Mouse (Mus musculus): ENCODE measurements around the gene Klk4. TPM values are rescaled to one million over a fixed set of nuclear protein-coding genes. Genes with fewer than 3 reads are reported as not detected.

Klk4 gene
- polyA plus RNA-seq (2021; fragmentation: Nextera tagmentation) = not detected in 2 replicates
- long read RNA-seq, experiment 1 = 0 reads
- long read RNA-seq, experiment 2 = 0 reads

DNA sequence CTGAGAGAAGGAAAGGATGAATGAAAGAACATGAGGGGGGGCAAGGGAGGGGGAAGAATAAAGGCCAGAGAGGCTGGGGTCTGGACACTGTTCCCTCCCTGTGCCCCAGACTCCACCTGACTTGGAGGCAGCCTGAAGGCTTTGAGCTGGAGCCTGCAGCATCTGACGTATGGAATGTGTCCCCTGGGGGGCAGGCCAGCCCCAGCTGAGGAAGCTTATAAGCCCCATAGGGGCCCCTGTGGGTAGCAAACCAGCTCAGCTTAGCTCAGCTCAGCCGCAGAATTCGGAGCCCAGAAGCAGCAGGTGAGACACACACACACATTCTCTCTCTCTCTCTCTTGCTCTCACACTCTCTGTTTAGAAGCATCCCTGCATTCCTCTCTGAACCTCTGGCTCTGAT lies at the start of gene Klk4:
Gene Klk4 (plus strand): TSS at position 249 of the 400 bp plus-strand sequence.

DNA sequence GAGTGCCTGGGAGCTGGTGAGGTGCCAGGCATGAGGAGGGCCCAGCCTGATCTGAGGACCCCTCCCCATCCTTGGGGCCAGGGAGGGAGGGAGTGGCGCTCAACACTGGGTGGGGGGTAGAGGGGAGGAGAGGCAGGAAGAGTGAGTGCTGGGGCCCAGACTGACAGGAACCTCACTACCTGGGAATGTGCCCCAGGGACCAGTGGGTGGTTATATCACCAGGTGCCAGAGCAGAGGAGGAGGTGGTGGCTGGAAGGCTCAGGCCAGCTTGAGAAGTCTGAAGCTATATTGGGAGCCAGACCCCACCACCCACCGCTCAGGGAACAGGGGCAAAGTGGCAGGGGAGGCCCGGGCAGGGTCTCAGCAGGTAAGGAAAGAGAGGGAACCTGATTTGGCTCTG lies 39.3 kb upstream of the Klk4 start, which contains the start of gene Klk5:
Gene Klk5 (plus strand): TSS at position 271 of the 400 bp plus-strand sequence.

DNA sequence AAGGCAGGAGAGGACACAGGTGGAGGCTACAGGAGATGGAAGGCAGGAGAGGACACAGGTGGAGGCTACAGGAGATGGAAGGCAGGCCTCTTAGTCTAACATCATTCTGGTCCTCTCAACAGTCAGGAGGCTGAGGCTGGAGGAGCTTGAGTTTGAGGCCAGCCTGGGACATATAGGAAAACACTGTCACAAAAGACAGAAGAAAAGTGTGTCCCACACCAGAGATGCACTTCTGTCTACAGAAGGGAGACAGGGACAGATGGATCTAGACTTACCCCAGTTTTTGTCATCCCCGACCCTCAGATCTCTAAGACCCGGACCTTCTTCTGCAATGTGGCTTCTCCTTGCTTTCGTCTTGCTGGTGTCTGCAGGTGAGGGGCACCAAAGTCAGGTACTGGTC lies 52.5 kb downstream of the Klk4 start, which contains the start of gene Klk15:
Gene Klk15 (plus strand): TSS at position 301 of the 400 bp plus-strand sequence.

Other genes starting within 250 kb of the Klk4 start
- 0.09 TPM in 1 of 2 replicates, not detected in the other for gene Ceacam18, start 246.5 kb upstream of the Klk4 start, polyA plus RNA-seq (2021; fragmentation: Nextera tagmentation)
- 0.36 and 0.55 TPM in 2 replicates for gene Siglece, start 221.0 kb upstream of the Klk4 start, polyA plus RNA-seq (2021; fragmentation: Nextera tagmentation)
- gene Ctu1, start 209.1 kb upstream of the Klk4 start, polyA plus RNA-seq (2021; fragmentation: Nextera tagmentation) = 7.8 and 8.8 TPM in 2 replicates
- not detected in 2 replicates for gene Klk14, start 190.7 kb upstream of the Klk4 start, polyA plus RNA-seq (2021; fragmentation: Nextera tagmentation)
- gene Klk13, start 168.6 kb upstream of the Klk4 start, polyA plus RNA-seq (2021; fragmentation: Nextera tagmentation) = not detected in 2 replicates
- not detected in 2 replicates for gene Klk12, start 112.3 kb upstream of the Klk4 start, polyA plus RNA-seq (2021; fragmentation: Nextera tagmentation)
- not detected in 2 replicates for gene Klk11, start 106.6 kb upstream of the Klk4 start, polyA plus RNA-seq (2021; fragmentation: Nextera tagmentation)
- 1.1 and 1.4 TPM in 2 replicates for gene Klk10, start 100.1 kb upstream of the Klk4 start, polyA plus RNA-seq (2021; fragmentation: Nextera tagmentation)
- gene Klk9, start 89.3 kb upstream of the Klk4 start, polyA plus RNA-seq (2021; fragmentation: Nextera tagmentation) = 0.13 TPM in 1 of 2 replicates, not detected in the other
- 45.3 and 58.8 TPM in 2 replicates for gene Klk8, start 83.6 kb upstream of the Klk4 start, polyA plus RNA-seq (2021; fragmentation: Nextera tagmentation)
- gene Klk7, start 69.9 kb upstream of the Klk4 start, polyA plus RNA-seq (2021; fragmentation: Nextera tagmentation) = 0.16 and 0.21 TPM in 2 replicates
- 4.4 and 5.0 TPM in 2 replicates for gene Klk6, start 56.7 kb upstream of the Klk4 start, polyA plus RNA-seq (2021; fragmentation: Nextera tagmentation)
- 0.15 TPM in 1 of 2 replicates, not detected in the other for gene Klk5, start 39.2 kb upstream of the Klk4 start, polyA plus RNA-seq (2021; fragmentation: Nextera tagmentation)
- not detected in 2 replicates for gene Klk15, start 52.6 kb downstream of the Klk4 start, polyA plus RNA-seq (2021; fragmentation: Nextera tagmentation)
- gene Klk1b8, start 69.5 kb downstream of the Klk4 start, polyA plus RNA-seq (2021; fragmentation: Nextera tagmentation) = not detected in 2 replicates
- gene Klk1b1, start 85.6 kb downstream of the Klk4 start, polyA plus RNA-seq (2021; fragmentation: Nextera tagmentation) = not detected in 2 replicates
- gene Klk1b9, start 94.9 kb downstream of the Klk4 start, polyA plus RNA-seq (2021; fragmentation: Nextera tagmentation) = not detected in 2 replicates
- not detected in 2 replicates for gene Klk1b11, start 114.7 kb downstream of the Klk4 start, polyA plus RNA-seq (2021; fragmentation: Nextera tagmentation)
- gene Klk1b26, start 131.0 kb downstream of the Klk4 start, polyA plus RNA-seq (2021; fragmentation: Nextera tagmentation) = not detected in 2 replicates
- gene Klk1b27, start 171.1 kb downstream of the Klk4 start, polyA plus RNA-seq (2021; fragmentation: Nextera tagmentation) = 0.16 and 0.28 TPM in 2 replicates
- gene Klk1b21, start 221.2 kb downstream of the Klk4 start, polyA plus RNA-seq (2021; fragmentation: Nextera tagmentation) = not detected in 2 replicates
- not detected in 2 replicates for gene Klk1b22, start 231.5 kb downstream of the Klk4 start, polyA plus RNA-seq (2021; fragmentation: Nextera tagmentation)

All from layer of hippocampus, adult 6 months (tissue).